Mouse (Mus musculus): Measurements from ENCODE around the gene Mrgprg.

Mrgprg gene

GRCm38 (mm10) chr7:143766893-143767292, at the start of gene Mrgprg:
Gene Mrgprg (minus strand): TSS chr7:143766993.
- DNase-seq, result no peak

- peak; percentile 62 for DNase-seq
These were observed 42.1 kb upstream of the Mrgprg start for GRCm38 (mm10) chr7:143808909-143809308.

GRCm38 (mm10) chr7:143805199-143805624, 38.4 kb upstream of the Mrgprg start:
- DNase-seq, result no peak

- no peak for DNase-seq
These were observed 34.6 kb upstream of the Mrgprg start for GRCm38 (mm10) chr7:143801195-143802065.

- DNase-seq, result no peak
These were observed 34.0 kb upstream of the Mrgprg start for GRCm38 (mm10) chr7:143800770-143801169.

GRCm38 (mm10) chr7:143798783-143799182, 32.0 kb upstream of the Mrgprg start:
- DNase-seq, result no peak

- DNase-seq, result peak; percentile 62
These were observed 26.3 kb upstream of the Mrgprg start for GRCm38 (mm10) chr7:143793121-143793520.

- no peak for DNase-seq
These were observed 25.7 kb upstream of the Mrgprg start for GRCm38 (mm10) chr7:143792336-143792985.

GRCm38 (mm10) chr7:143783996-143784829, 17.4 kb upstream of the Mrgprg start, which contains the start of gene Mrgpre:
Gene Mrgpre (minus strand): TSS chr7:143784500.
- peak; percentile 74 for DNase-seq

GRCm38 (mm10) chr7:143783378-143783995, 16.7 kb upstream of the Mrgprg start:
- peak; percentile 21 for DNase-seq

GRCm38 (mm10) chr7:143777375-143777774, 10.6 kb upstream of the Mrgprg start:
- no peak for DNase-seq

GRCm38 (mm10) chr7:143776137-143776536, 9.3 kb upstream of the Mrgprg start:
- DNase-seq, result no peak

- DNase-seq, result no peak
These were observed 2.7 kb upstream of the Mrgprg start for GRCm38 (mm10) chr7:143769461-143769860.

- no peak for DNase-seq
These were observed 1.5 kb upstream of the Mrgprg start for GRCm38 (mm10) chr7:143768267-143768666.

GRCm38 (mm10) chr7:143764876-143765530, 1.8 kb downstream of the Mrgprg start:
- DNase-seq, result peak; percentile 57

GRCm38 (mm10) chr7:143763794-143764193, 3.0 kb downstream of the Mrgprg start:
- DNase-seq, result peak; percentile 23

- DNase-seq, result no peak
These were observed 7.8 kb downstream of the Mrgprg start for GRCm38 (mm10) chr7:143758956-143759355.

- no peak for DNase-seq
These were observed 9.1 kb downstream of the Mrgprg start for GRCm38 (mm10) chr7:143757696-143758095.

- DNase-seq, result peak; percentile 87
These were observed 9.8 kb downstream of the Mrgprg start for GRCm38 (mm10) chr7:143757027-143757390.

- peak; percentile 21 for DNase-seq
These were observed 10.4 kb downstream of the Mrgprg start, which contains the start of gene Osbpl5 for GRCm38 (mm10) chr7:143756125-143757026. Gene Osbpl5 (minus strand): TSS chr7:143756985.
